Mouse (Mus musculus) thymus, adult 2 months (tissue): ENCODE data around the gene Olfr617.

Experiments
- CTCF ChIP-seq: fragments of 200-500 bp; IDR thresholded peaks from 2 replicates; pipeline ENCODE4 v1.5.1; 2012; ENCODE audit warnings: mild to moderate bottlenecking, control low read depth, low read length, moderate library complexity, borderline replicate concordance; ENCODE audit not compliant: control insufficient read depth, poor library complexity, insufficient read depth; ENCODE audit errors: extremely low read depth
- POLR2A ChIP-seq: fragments of 200-500 bp; IDR thresholded peaks from 2 replicates; pipeline ENCODE4 v1.6.1; 2012; ENCODE audit warnings: mild to moderate bottlenecking, low read length, control low read depth, moderate library complexity; ENCODE audit not compliant: control insufficient read depth, poor library complexity, insufficient read depth; ENCODE audit errors: extremely low read depth

DNA sequence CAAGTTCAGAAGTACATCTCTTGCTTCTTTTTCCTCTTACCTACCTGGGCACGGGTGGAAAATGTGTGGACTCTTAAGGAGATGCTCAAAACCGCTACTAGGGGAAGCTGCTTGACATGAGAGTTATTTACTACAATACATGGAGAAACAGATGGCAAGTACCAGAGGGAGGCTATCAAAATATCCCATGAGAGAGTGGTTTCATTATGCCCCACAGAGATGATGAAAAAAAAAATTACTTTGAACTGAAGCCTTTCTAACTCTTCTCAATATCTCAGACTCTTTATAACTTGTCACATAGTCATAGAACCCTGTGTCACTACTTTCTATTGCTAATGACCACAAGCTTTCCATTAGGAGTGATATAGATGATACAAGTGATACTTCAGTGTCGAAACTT is 3.8 kb upstream of the Olfr617 start, which contains the start of gene Olfr616:
- TF ChIP-seq CTCF: no peak
- no peak for TF ChIP-seq POLR2A
